Mouse (Mus musculus) spleen, adult 2 months (tissue): Measurements from ENCODE around the gene Tdrd7. TPM values are rescaled to one million over a fixed set of nuclear protein-coding genes. Genes with fewer than 3 reads are reported as not detected.

Experiments used
- DNase-seq, 2 experiments: peaks; one replicate each; pipeline versions ENCODE4 v3.0.0 to v3.0.0-alpha.2; 2012 to 2021; ENCODE audit warnings: low spot score in 2 of 2, low read depth in 1 of 2
- H3K27ac ChIP-seq: fragments of 200-500 bp; 2 replicates; pipeline ENCODE4 v1.5.1; 2012; ENCODE audit warnings: low read length, inconsistent platforms; ENCODE audit not compliant: insufficient read depth
- H3K27me3 ChIP-seq: fragments of 200-500 bp; 2 replicates; pipeline ENCODE4 v1.6.1; 2012; ENCODE audit warnings: mild to moderate bottlenecking, moderate library complexity, low read length, inconsistent platforms; ENCODE audit not compliant: control insufficient read depth, insufficient read depth
- H3K36me3 ChIP-seq: fragments of 200-500 bp; 2 replicates; pipeline ENCODE4 v1.6.1; 2012; ENCODE audit warnings: mild to moderate bottlenecking, low read length, inconsistent platforms; ENCODE audit not compliant: control insufficient read depth, insufficient read depth
- H3K4me1 ChIP-seq: fragments of 200-500 bp; 2 replicates; pipeline ENCODE4 v1.6.1; 2011; ENCODE audit warnings: inconsistent platforms; ENCODE audit not compliant: control insufficient read depth, insufficient read depth, insufficient read length
- H3K4me3 ChIP-seq: fragments of 200-500 bp; 2 replicates; pipeline ENCODE4 v1.5.1; 2011; ENCODE audit warnings: mild to moderate bottlenecking, inconsistent platforms; ENCODE audit not compliant: insufficient read depth, insufficient read length; ENCODE audit errors: extremely low read depth
- CTCF ChIP-seq: fragments of 200-500 bp; IDR thresholded peaks from 2 replicates; pipeline ENCODE4 v1.5.1; 2011; ENCODE audit warnings: mild to moderate bottlenecking, inconsistent platforms; ENCODE audit not compliant: insufficient read depth, insufficient read length, insufficient replicate concordance; ENCODE audit errors: extremely low read depth
- POLR2A ChIP-seq: fragments of 200-500 bp; IDR thresholded peaks from 2 replicates; pipeline ENCODE4 v1.6.1; 2011; ENCODE audit warnings: low read depth, low read length, inconsistent platforms
- WGBS: fragments of 180-500 bp; shearing (Covaris S2); methylation state at CpG from one replicate; pipeline ENCODE4 v1.1.7; 2018; 5-methylcytosine and 5-hydroxymethylcytosine counted together
- polyA plus RNA-seq: library from polyadenylated mRNA; depleted of rRNA; stranded (reverse); fragments of >200 nt; gene quantifications from 2 replicates; pipeline ENCODE4 v1.2.3, GENCODE M21; 2012

The Tdrd7 gene
- polyA plus RNA-seq, 1 experiment, result 5.2 TPM

DNA sequence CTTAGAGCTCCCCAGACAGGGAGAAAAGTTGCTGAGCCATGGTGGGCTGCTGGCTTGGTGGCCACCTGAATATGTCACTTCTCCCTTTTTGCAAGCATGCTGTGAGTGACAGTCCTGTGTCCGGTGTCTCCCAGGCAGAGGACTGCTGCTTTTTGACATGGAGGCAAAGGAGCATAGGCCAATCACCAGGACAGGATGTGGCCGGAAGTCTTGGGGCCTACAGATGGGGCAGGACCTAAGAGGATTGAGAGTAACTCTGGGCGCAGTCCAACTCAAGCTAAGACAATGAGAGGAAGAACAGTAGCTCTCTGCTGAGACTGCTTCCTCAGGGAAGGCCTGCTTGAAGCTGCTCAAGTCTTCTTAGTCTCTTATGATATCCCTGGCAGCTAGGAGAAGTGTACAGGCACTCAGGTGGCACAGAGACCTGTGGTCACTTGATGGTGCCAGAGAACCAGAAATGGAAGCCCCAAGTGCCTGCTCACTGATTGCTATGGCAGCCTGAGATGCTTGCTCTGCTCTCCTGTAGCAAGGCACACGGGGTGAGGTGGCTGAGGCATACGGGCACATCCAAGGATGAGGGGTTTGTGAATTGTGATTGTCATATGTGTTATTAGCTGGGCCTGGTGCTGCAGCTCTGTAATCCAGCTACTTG is 43.1 kb downstream of the Tdrd7 start:
- H3K27me3 ChIP-seq, result no peaks in the 10 kb centered on the region
- DNase-seq, result no peak
- TF ChIP-seq CTCF (no peak), POLR2A (no peak)
- H3K36me3 ChIP-seq, result peaks cover 2% of the 10 kb centered on the region; the same call in 1 of the 2 replicates
- WGBS, result 60% methylated on average over 5 of the region's 5 CpGs
- no peak overlapping the region for H3K4me3 ChIP-seq
- H3K27ac ChIP-seq, result no peak overlapping the region
- H3K4me1 ChIP-seq, result no peaks in the 10 kb centered on the region

DNA sequence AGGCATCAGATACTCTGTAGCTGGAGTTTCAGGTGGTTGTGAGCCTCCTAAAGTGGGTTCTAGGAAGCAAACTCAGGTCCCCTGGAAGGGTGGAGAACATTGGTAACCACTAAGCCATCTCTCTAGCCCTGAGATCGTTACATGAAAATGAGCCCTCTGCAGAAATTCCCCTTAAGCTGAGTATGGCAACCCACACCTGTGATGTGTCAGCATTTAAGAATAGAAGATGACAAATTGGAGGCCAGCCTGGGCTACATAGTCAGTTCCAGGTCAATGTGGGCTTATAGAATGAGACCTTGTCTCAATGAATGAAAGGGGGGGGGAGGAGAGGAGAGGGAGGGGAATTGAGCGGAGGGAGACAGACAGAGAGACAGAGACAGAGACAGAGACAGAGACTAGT is 46.6 kb downstream of the Tdrd7 start:
- DNase-seq, result no peak
- WGBS, result 86% methylated on average over 2 of the region's 2 CpGs
- H3K36me3 ChIP-seq, result peaks cover 3% of the 10 kb centered on the region
- H3K4me3 ChIP-seq, result no peak overlapping the region
- H3K27ac ChIP-seq, result no peak overlapping the region
- no peak for TF ChIP-seq CTCF
- TF ChIP-seq POLR2A, result no peak
- H3K27me3 ChIP-seq, result no peaks in the 10 kb centered on the region
- no peaks in the 10 kb centered on the region for H3K4me1 ChIP-seq

DNA sequence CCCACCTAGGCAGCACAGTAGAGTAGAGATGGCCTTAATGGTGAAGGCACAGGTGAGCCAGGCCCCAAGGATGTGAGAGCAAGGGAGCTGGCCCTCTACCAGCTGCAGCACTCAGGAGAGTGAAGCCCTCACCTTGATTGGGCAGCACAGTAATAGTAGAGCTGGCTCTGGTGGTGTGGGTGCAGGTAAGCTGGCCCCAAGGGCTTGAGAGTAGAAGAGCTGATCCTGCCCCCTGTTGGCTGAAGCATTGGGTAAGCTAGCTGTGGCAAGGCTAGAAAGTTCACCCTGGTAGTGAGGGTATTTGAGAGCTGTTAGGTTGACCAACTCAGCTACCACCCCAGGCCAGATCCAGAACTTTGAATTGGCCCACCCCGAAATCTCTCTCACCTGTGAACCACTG is 50.5 kb downstream of the Tdrd7 start:
- Histone ChIP-seq H3K27ac (no peak overlapping the region), H3K4me3 (no peak overlapping the region), H3K27me3 (no peaks in the 10 kb centered on the region), H3K36me3 (peaks cover 8% of the 10 kb centered on the region), H3K4me1 (no peaks in the 10 kb centered on the region)
- DNase-seq, result no peak
- no peak for TF ChIP-seq POLR2A
- TF ChIP-seq CTCF, result no peak
- WGBS, result 86% methylated on average over 1 of the region's 1 CpGs

DNA sequence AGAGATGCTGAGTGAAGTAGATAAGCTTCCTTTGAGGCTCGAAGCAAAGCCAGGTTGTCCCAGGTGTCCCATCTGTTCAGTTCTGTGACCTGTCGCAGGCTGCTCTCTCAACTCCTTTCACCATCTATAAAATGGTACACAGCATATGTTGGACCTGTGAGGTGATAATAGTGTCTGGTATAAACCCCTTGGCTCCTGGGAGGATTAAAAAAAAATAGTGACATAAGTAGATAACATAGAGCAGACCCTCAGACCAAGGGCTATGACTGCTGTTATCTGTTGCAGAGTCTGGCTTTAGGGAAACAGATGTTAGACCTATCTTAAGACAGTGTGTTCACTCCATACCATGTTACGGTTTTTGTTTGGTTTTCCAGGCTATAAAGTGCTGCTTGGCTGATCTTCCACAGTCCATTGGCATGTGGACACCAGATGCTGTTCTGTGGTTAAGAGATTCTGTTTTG is 57.9 kb downstream of the Tdrd7 start:
- H3K36me3 ChIP-seq, result peaks cover 3% of the 10 kb centered on the region; the same call in 1 of the 2 replicates
- no peak for TF ChIP-seq CTCF
- no peak for TF ChIP-seq POLR2A
- no peak overlapping the region for H3K4me3 ChIP-seq
- WGBS, result 82% methylated on average over 3 of the region's 3 CpGs
- DNase-seq, result no peak
- no peaks in the 10 kb centered on the region for H3K4me1 ChIP-seq
- H3K27me3 ChIP-seq, result no peaks in the 10 kb centered on the region
- H3K27ac ChIP-seq, result no peak overlapping the region

DNA sequence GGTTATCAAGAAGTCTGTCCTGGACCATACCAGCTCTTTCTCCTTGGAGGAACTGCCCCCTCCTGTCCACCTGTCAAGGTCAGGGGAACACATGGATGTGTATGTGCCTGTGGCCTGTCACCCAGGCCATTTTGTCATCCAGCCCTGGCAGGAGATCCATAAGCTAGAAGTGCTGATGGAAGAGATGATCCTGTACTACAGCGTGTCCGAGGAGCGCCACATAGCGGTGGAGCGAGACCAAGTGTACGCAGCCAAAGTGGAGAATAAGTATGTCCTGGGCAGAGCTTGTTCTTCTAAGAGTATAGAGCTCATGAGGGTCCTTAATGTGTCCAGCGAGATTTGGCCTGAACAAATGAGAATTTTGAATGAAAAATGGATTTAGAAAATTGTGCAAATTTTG is 60.8 kb downstream of the Tdrd7 start:
- H3K4me3 ChIP-seq, result no peak overlapping the region
- H3K4me1 ChIP-seq, result no peaks in the 10 kb centered on the region
- no peak for DNase-seq
- WGBS, result 88% methylated on average over 7 of the region's 7 CpGs
- H3K27me3 ChIP-seq, result no peaks in the 10 kb centered on the region
- TF ChIP-seq POLR2A, result no peak
- TF ChIP-seq CTCF, result no peak
- peaks cover 3% of the 10 kb centered on the region; the same call in 1 of the 2 replicates for H3K36me3 ChIP-seq
- no peak overlapping the region for H3K27ac ChIP-seq

DNA sequence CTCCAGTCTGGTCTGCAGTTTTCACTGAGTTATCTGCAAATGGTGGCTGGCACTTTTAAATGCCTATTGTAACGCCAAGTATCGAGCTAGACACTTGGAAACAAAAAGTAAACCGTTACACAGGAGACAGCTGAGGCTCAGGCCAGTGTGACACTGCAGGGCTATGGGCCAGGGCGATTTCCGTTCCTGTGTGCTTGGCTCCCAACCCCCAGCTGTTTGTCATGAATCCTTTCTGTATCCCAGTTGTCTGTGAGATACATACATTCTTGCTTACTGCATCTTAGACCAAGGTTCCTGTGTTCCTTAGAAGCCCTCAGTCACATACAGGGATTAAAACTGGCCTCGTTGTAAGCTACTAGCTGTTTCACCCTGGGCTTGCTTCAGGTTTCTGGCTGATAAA is 63.1 kb downstream of the Tdrd7 start:
- H3K4me3 ChIP-seq, result no peak overlapping the region
- TF ChIP-seq CTCF, result no peak
- no peak for TF ChIP-seq POLR2A
- DNase-seq, result no peak
- H3K27me3 ChIP-seq, result no peaks in the 10 kb centered on the region
- no peak overlapping the region for H3K27ac ChIP-seq
- WGBS, result 77% methylated on average over 6 of the region's 6 CpGs
- H3K36me3 ChIP-seq, result peaks cover 3% of the 10 kb centered on the region; the same call in 1 of the 2 replicates
- H3K4me1 ChIP-seq, result no peaks in the 10 kb centered on the region

DNA sequence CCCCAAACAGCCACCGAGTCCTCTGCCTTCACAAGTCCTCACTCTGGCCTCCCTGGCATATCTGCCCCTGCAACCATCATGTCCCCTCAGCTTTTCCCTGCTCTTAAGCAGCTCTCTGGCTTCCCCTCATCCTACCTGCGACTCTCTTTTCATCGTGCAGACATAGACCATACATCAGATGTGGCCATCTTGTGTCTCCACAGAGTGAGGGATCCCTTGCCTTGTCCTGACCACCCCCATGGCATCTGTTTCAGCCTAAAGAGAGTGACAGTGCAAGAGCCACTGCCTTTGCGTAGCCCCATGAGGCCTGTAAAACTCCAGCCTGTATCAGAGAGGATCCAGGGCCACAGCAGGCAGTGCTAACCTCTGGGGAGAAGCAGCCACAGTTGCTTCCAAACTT is 63.6 kb downstream of the Tdrd7 start:
- H3K36me3 ChIP-seq, result peaks cover 3% of the 10 kb centered on the region; the same call in 1 of the 2 replicates
- 79% methylated on average over 4 of the region's 4 CpGs for WGBS
- no peak overlapping the region for H3K27ac ChIP-seq
- no peak for DNase-seq
- no peaks in the 10 kb centered on the region; the same call in 1 of the 2 replicates for H3K4me1 ChIP-seq
- no peak overlapping the region for H3K4me3 ChIP-seq
- H3K27me3 ChIP-seq, result no peaks in the 10 kb centered on the region
- TF ChIP-seq CTCF (no peak), POLR2A (no peak)
